Mouse (Mus musculus) neural tube, embryonic 14.5 days (tissue): ENCODE measurements around the gene Rit1. TPM values are rescaled to one million over a fixed set of nuclear protein-coding genes. Genes with fewer than 3 reads are reported as not detected.
"Not testable (repeated sequence)": the region's sequence is repeated elsewhere in the genome, so short reads cannot be mapped to it uniquely, and the experiment has no call there.

Experiments used
- ATAC-seq: fragments of 200-750 bp; cut with Nextera tagmentation; 2 replicates; pipeline ENCODE4 v1.8.0; 2017; ENCODE audit warnings: low read depth, mild to moderate bottlenecking, moderate TSS enrichment, moderate library complexity
- H3K27ac ChIP-seq: fragments of 300-500 bp; sonication (generic); 2 replicates; pipeline ENCODE4 v1.5.1; 2014; ENCODE audit warnings: low read depth, mild to moderate bottlenecking, control low read depth, low read length, moderate library complexity, mixed read lengths
- H3K27me3 ChIP-seq: fragments of 300-500 bp; sonication (generic); 2 replicates; pipeline ENCODE4 v1.6.1; 2014; ENCODE audit warnings: low read length; ENCODE audit not compliant: control insufficient read depth, insufficient read depth
- H3K36me3 ChIP-seq: fragments of 300-500 bp; sonication (generic); 2 replicates; pipeline ENCODE4 v1.6.1; 2014; ENCODE audit warnings: low read length, mixed read lengths; ENCODE audit not compliant: control insufficient read depth, insufficient read depth
- H3K4me1 ChIP-seq: fragments of 300-500 bp; sonication (generic); 2 replicates; pipeline ENCODE4 v1.6.1; 2014; ENCODE audit warnings: low read length; ENCODE audit not compliant: control insufficient read depth, insufficient read depth
- H3K4me2 ChIP-seq: fragments of 300-500 bp; sonication (generic); 2 replicates; pipeline ENCODE4 v1.6.1; 2014; ENCODE audit warnings: mild to moderate bottlenecking, low read depth, low read length, control low read depth
- H3K4me3 ChIP-seq: fragments of 300-500 bp; sonication (generic); 2 replicates; pipeline ENCODE4 v1.5.1; 2014; ENCODE audit warnings: low read depth, low read length, control low read depth, mixed read lengths
- H3K9ac ChIP-seq: fragments of 300-500 bp; sonication (generic); replicated peaks from 2 replicates; pipeline ENCODE4 v1.6.1; 2014; ENCODE audit warnings: low read depth, mild to moderate bottlenecking, control low read depth, low read length, mixed read lengths
- H3K9me3 ChIP-seq: fragments of 300-500 bp; sonication (generic); 2 replicates; pipeline ENCODE4 v1.6.1; 2016; ENCODE audit warnings: low read length; ENCODE audit not compliant: control insufficient read depth
- WGBS: fragments of 180-500 bp; shearing (Covaris S2); extraction: QIAGEN DNeasy Blood & Tissue Kit; methylation state at CpG from one replicate; pipeline ENCODE4 v1.1.7; 2014; 5-methylcytosine and 5-hydroxymethylcytosine counted together
- polyA plus RNA-seq: library from polyadenylated mRNA; unstranded; fragments of >200 nt; fragmentation: Nextera tagmentation; extraction: Ambion mirVana; gene quantifications from 2 replicates; pipeline ENCODE4 v1.2.1, GENCODE M21; 2014

The Rit1 gene
- polyA plus RNA-seq, 1 experiment from 2014 or later, result 62.1 TPM

DNA sequence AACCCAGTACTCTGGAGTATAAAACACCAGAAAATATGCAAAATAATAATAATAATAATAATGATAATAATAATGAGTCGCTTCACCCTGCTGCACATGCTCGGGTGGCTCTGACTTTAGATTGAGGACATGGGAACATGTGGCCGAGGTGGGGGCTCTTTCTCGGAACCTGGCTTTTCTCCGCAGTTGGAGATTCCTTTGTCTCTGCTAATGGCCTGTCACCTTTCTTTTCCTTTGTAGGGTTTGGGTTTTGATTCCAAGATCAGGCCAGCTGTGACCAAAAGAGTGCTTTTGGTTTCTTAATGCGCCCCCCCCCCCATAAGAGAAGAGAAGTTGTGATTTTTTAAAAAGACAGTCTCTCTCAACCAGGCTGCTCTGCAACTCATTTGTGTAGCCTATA, 56.5 kb downstream of the Rit1 start:
- not testable (repeated sequence) for H3K27ac ChIP-seq, H3K36me3 ChIP-seq, H3K9ac ChIP-seq, H3K4me1 ChIP-seq, H3K9me3 ChIP-seq, H3K4me2 ChIP-seq, H3K4me3 ChIP-seq, H3K27me3 ChIP-seq, ATAC-seq
- WGBS, result 86% methylated on average over 6 of the region's 6 CpGs

DNA sequence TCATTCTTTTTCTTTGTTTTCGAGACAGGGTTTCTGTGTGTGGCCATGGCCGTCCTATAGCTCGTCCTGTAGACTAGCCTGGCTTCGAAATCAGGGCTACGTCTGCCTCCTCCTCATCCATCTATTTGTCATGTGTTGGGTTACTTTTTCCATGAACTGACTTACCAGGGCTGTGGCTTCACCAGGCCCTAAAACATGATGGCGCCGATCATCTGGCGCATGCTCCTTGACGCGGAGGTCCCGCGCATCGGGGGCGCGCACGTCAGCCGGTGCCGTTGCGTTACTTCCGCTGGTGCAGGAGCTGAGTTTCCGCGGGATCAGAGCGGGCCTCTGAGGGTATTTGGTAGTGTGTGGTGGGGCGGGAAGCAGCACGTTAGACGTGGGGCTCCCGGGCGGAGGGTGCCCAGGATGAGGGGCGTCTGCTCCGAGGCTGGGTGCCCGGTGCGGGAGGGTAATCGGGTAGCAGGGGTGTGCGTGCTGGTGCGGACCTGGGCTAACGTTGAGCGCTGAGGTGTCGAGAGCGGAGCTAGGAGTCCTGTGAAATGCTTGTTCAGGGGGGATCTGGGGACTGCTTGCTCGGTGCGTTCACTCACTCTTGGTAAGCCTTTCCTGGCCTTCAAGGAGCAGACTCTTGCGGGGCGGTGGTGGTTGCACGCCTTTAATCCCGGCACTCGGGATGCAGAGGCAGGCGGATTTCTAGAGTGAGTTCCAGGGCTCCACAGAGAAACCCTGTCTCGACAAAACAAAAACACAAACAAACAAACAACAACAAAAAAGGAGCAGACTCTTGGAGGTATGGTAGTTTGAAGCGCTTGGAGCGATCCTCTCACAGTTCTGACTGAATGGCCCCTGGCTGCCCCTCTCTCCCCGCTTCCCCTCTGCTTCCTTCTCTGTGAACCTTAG, 58.6 kb downstream of the Rit1 start, which contains the start of gene Syt11:
Syt11 (minus strand) TSS at position 226 of the 903 bp plus-strand sequence.
- ATAC-seq, result peak; percentile 45
- H3K9me3 ChIP-seq, H3K27me3 ChIP-seq, H3K9ac ChIP-seq, H3K36me3 ChIP-seq, H3K4me1 ChIP-seq: not testable (repeated sequence)
- Histone ChIP-seq H3K4me3 (peak within 1 kb of the TSS; percentile 24; the same call in 1 of the 2 replicates), H3K27ac (peak within 1 kb of the TSS; percentile 57; the same call in 1 of the 2 replicates), H3K4me2 (peak within 1 kb of the TSS; percentile 42)
- 6% methylated on average over 29 of the region's 51 CpGs for WGBS

Other genes with a start within 250 kb of the Rit1 start
- gene Lmna, start 206.9 kb upstream of the Rit1 start, polyA plus RNA-seq, result 41.0 and 41.4 TPM in 2 replicates
- gene Mex3a, start 184.4 kb upstream of the Rit1 start, polyA plus RNA-seq, result 34.0 and 35.3 TPM in 2 replicates
- gene Rab25, start 168.5 kb upstream of the Rit1 start, polyA plus RNA-seq, result not detected in 2 replicates
- 97.0 and 106 TPM in 2 replicates for gene Lamtor2, start 163.8 kb upstream of the Rit1 start, polyA plus RNA-seq
- 43.5 and 44.1 TPM in 2 replicates for gene Ubqln4, start 163.1 kb upstream of the Rit1 start, polyA plus RNA-seq
- 127 and 143 TPM in 2 replicates for gene Ssr2, start 141.0 kb upstream of the Rit1 start, polyA plus RNA-seq
- gene Arhgef2, start 110.9 kb upstream of the Rit1 start, polyA plus RNA-seq, result 137 and 145 TPM in 2 replicates
- not detected in 2 replicates for gene Rxfp4, start 63.7 kb upstream of the Rit1 start, polyA plus RNA-seq
- gene Khdc4, start 31.0 kb upstream of the Rit1 start, polyA plus RNA-seq, result 86.4 and 97.4 TPM in 2 replicates
- gene Syt11, start 58.3 kb downstream of the Rit1 start, polyA plus RNA-seq, result 211 and 255 TPM in 2 replicates
- gene Gon4l, start 118.4 kb downstream of the Rit1 start, polyA plus RNA-seq, result 17.0 and 17.9 TPM in 2 replicates
- 49.3 and 50.7 TPM in 2 replicates for gene Msto1, start 197.2 kb downstream of the Rit1 start, polyA plus RNA-seq
- gene Ash1l, start 233.8 kb downstream of the Rit1 start, polyA plus RNA-seq, result 27.1 and 27.9 TPM in 2 replicates
- gene Dap3, start 234.3 kb downstream of the Rit1 start, polyA plus RNA-seq, result 142 and 149 TPM in 2 replicates